Mouse (Mus musculus): ENCODE results near the gene Gnb3. TPM values are rescaled to one million over a fixed set of nuclear protein-coding genes. Genes with fewer than 3 reads are reported as not detected.

Gene Gnb3
- polyA plus RNA-seq, 1 experiment = not detected

- TF ChIP-seq GATA1 (IDR thresholded peaks at IDR 0.05; ENCODE audit: low read length) = no peak
These were observed 50.0 kb downstream of the Gnb3 start for GRCm38 (mm10) chr6:124790121-124790520.

DNA sequence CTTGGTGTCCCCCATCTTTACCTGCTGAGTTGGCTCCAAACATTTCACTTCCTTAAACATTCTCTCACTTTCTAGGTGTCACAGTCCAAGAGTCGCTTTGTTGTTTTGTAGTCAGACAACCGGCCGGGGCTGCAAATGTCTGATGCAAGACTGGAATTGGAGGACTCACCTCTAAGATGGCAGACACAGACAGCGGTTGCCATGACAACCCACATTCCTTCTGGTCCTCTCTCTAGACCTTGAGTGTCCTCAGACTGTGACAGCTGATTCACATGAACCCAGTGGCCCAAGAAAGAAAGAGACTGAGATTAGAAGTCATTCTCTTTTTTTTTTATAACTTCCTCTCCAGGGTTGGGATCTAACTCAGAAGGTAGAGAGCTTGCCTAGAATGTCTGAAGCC is 50.6 kb downstream of the Gnb3 start:
- no peak for TF ChIP-seq GATA1 (IDR thresholded peaks at IDR 0.05; ENCODE audit: low read length)

GRCm38 (mm10) chr6:124787722-124788121 is 52.4 kb downstream of the Gnb3 start:
- TF ChIP-seq GATA1 (IDR thresholded peaks at IDR 0.05; ENCODE audit: low read length) = no peak

DNA sequence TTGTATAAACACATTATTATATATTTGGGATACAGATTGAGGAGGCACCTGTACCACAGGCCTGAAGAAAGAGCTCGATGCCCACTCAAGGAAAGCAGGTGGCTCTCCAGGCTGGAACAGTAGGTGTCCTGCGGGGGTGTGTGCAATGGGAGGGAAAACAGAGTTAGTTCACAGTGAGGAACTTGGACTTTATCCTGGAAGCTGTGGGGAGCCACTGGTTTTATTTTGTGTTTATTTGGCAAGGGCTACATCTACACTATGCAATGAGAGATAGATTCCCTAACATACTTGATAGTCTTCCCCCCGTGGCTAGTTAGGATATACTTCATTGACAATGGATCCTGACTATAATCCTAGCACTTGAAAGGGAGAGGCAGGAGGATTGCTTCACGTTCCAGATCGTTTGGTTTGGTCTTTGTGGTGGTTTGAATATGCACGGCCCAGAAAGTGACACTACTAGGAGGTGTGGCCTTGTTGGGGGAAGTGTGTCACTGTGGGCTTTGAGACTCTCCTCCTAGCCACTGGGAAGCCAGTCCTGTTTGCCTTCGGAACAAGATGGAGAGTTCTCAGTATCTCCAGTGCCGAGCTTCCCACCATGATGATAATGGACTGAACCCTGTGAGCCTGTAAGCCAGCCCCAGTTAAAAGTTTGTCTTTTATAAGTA is 53.2 kb downstream of the Gnb3 start:
- TF ChIP-seq GATA1 (IDR thresholded peaks at IDR 0.05; ENCODE audit: low read length) = no peak

Other genes with a start within 250 kb of the Gnb3 start
- gene C1s2, start 204.2 kb downstream of the Gnb3 start, polyA plus RNA-seq (2012) = not detected in 2 replicates
- gene Lpcat3, start 177.2 kb downstream of the Gnb3 start, polyA plus RNA-seq (2012) = 144 and 152 TPM in 2 replicates
- gene Emg1, start 128.1 kb downstream of the Gnb3 start, polyA plus RNA-seq (2012) = 252 and 358 TPM in 2 replicates
- gene Phb2, start 127.9 kb downstream of the Gnb3 start, polyA plus RNA-seq (2012) = 491 and 631 TPM in 2 replicates
- gene Ptpn6, start 101.6 kb downstream of the Gnb3 start, polyA plus RNA-seq (2012) = 25.0 and 55.5 TPM in 2 replicates
- gene Grcc10, start 98.9 kb downstream of the Gnb3 start, polyA plus RNA-seq (2012) = 18.3 and 24.3 TPM in 2 replicates
- gene Gm45234, start 84.3 kb downstream of the Gnb3 start, polyA plus RNA-seq (2012) = 1.7 and 2.3 TPM in 2 replicates
- 58.0 and 62.7 TPM in 2 replicates for gene Atn1, start 83.8 kb downstream of the Gnb3 start, polyA plus RNA-seq (2012)
- not detected in 2 replicates for gene Eno2, start 70.6 kb downstream of the Gnb3 start, polyA plus RNA-seq (2012)
- not detected in 2 replicates for gene Lrrc23, start 60.5 kb downstream of the Gnb3 start, polyA plus RNA-seq (2012)
- 10.8 and 11.7 TPM in 2 replicates for gene Spsb2, start 31.6 kb downstream of the Gnb3 start, polyA plus RNA-seq (2012)
- 388 and 516 TPM in 2 replicates for gene Tpi1, start 26.0 kb downstream of the Gnb3 start, polyA plus RNA-seq (2012)
- 54.8 and 73.3 TPM in 2 replicates for gene Usp5, start 10.8 kb downstream of the Gnb3 start, polyA plus RNA-seq (2012)
- gene Cdca3, start 10.7 kb downstream of the Gnb3 start, polyA plus RNA-seq (2012) = 64.7 and 82.9 TPM in 2 replicates
- gene P3h3, start 17.5 kb upstream of the Gnb3 start, polyA plus RNA-seq (2012) = not detected in 2 replicates
- not detected in 2 replicates for gene Gpr162, start 23.7 kb upstream of the Gnb3 start, polyA plus RNA-seq (2012)
- gene Cd4, start 47.9 kb upstream of the Gnb3 start, polyA plus RNA-seq (2012) = not detected in 2 replicates
- gene Lag3, start 71.4 kb upstream of the Gnb3 start, polyA plus RNA-seq (2012) = not detected in 2 replicates
- gene Ptms, start 79.8 kb upstream of the Gnb3 start, polyA plus RNA-seq (2012) = 116 and 155 TPM in 2 replicates
- gene Mlf2, start 91.1 kb upstream of the Gnb3 start, polyA plus RNA-seq (2012) = 344 and 363 TPM in 2 replicates
- gene Cops7a, start 125.3 kb upstream of the Gnb3 start, polyA plus RNA-seq (2012) = 93.0 and 105 TPM in 2 replicates
- not detected in 2 replicates for gene Pianp, start 156.4 kb upstream of the Gnb3 start, polyA plus RNA-seq (2012)
- gene Zfp384, start 168.9 kb upstream of the Gnb3 start, polyA plus RNA-seq (2012) = 59.3 and 76.3 TPM in 2 replicates
- gene Ing4, start 199.5 kb upstream of the Gnb3 start, polyA plus RNA-seq (2012) = 15.9 and 16.1 TPM in 2 replicates
- 3.0 and 4.4 TPM in 2 replicates for gene Acrbp, start 209.4 kb upstream of the Gnb3 start, polyA plus RNA-seq (2012)
- 0.81 and 1.7 TPM in 2 replicates for gene Lpar5, start 227.6 kb upstream of the Gnb3 start, polyA plus RNA-seq (2012)